Mouse (Mus musculus): Measurements from ENCODE around the gene Arf3.

GRCm38 (mm10) chr15:98689682-98690081 lies 73.3 kb downstream of the Arf3 start:
- TF ChIP-seq CTCF (IDR thresholded peaks at IDR 0.05; ENCODE audit: low read depth) = no peak
- no peak for TF ChIP-seq EP300 (IDR thresholded peaks at IDR 0.05; ENCODE audit: low read depth)
